Mouse (Mus musculus): ENCODE data around the gene Sertad1.

Sertad1 gene

GRCm38 (mm10) chr7:27499036-27499435 lies 12.3 kb downstream of the Sertad1 start, which contains the start of gene Prx:
TSS of gene Prx (plus strand) at chr7:27499324.
- DNase-seq (ENCODE audit: low read depth, low spot score), result peak; percentile 42

DNA sequence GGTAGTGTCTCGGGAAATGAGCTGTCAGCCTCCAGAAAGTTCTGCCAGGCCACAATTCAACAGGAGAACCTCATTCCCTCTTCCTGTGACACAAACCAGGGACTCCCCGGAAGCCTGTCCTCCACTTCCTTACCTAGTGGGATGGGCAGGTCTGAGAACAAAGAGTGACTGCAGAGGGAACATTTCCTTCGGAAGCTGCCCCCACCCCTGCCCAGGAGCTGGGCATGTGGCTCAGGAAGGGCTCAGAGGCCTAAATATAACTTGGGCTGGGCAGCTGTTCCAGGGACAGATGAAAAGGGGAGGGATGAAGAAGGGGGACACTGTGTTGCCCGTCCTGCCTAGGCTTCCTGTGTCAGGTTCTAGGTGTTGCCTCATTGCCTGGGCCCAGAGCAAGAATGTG lies 14.9 kb downstream of the Sertad1 start:
- DNase-seq (ENCODE audit: low read depth, low spot score), result peak; percentile 32

- no peak for DNase-seq (ENCODE audit: low read depth, low spot score)
Measured at GRCm38 (mm10) chr7:27506765-27507370, 20.2 kb downstream of the Sertad1 start.

DNA sequence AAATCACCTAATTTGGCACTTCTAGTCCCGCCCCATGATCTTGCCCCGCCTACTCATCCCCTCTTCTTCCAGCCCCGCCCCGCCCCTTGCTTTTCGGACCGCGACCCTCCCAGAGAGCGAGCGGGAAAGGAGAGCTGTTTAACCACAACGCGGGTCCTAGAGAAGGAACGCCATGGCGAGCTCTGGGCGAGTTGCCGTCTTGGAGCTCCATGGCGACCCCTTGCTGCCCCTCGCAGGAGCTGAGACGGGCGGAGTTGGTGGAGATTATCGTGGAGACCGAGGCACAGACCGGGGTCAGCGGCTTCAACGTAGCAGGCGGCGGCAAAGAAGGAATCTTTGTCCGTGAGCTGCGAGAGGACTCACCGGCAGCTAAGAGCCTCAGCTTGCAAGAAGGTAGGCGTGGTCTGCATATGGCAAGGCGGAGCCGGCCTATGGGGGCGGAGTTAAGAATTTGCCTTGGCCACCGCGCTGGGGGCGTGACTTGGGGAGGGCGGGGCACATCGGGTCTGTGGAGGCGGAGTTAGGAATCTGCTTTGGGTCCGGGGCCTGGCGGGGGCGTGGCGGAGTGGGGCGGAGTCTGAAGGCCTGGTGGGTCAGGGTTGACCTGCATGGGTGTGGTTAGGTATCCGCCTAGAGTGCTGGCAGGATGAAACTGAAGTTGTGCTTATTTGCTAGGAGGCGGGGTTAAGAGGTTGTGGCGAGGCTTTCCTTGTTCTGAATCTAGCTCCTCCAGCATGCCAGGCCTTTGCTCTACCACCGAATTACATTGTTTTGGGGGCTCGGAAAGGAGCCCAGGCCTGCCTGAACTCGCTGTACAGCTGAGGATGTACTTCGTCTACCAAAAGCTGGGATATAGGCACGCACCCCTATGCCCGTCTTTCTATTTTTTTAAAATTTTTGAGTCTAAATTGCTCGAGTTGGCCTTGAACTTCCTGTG lies 21.3 kb downstream of the Sertad1 start:
- peak; percentile 98 for DNase-seq (ENCODE audit: low read depth, low spot score)

GRCm38 (mm10) chr7:27508648-27509005 lies 21.9 kb downstream of the Sertad1 start:
- peak; percentile 91 for DNase-seq (ENCODE audit: low read depth, low spot score)

GRCm38 (mm10) chr7:27510809-27511208 lies 24.1 kb downstream of the Sertad1 start:
- peak; percentile 79 for DNase-seq (ENCODE audit: low read depth, low spot score)

DNA sequence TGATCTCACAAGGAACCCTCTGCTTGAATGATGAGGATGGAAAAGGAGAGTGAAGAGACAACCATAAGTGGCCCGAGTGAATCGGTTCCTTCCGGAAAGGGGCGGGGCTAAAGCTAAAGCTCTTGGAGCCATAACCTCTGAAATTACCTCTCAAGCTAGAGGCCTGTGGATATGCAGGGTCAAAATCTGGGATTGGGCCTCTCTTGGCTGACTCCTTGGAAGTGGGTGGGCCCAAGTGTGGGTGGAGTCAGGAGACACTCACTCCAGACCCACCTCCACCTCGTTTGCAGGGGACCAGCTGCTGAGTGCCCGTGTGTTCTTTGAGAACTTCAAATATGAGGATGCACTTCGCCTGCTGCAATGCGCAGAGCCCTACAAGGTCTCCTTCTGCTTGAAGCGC lies 28.3 kb downstream of the Sertad1 start:
- DNase-seq (ENCODE audit: low read depth, low spot score), result peak; percentile 78

DNA sequence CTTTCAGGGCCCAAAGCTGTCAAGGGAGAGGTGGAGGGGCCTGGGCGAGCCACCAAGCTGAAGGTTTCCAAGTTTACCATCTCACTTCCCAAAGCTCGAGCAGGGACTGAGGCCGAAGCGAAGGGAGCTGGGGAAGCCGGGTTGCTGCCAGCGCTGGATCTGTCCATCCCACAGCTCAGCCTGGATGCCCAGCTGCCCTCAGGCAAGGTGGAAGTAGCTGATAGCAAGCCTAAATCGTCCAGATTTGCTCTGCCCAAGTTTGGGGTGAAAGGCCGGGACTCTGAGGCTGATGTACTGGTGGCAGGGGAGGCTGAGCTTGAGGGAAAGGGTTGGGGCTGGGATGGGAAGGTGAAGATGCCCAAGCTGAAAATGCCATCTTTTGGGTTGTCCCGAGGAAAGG lies 31.6 kb downstream of the Sertad1 start:
- no peak for DNase-seq (ENCODE audit: low read depth, low spot score)

GRCm38 (mm10) chr7:27520104-27520503 lies 33.4 kb downstream of the Sertad1 start:
- peak; percentile 86 for DNase-seq (ENCODE audit: low read depth, low spot score)

DNA sequence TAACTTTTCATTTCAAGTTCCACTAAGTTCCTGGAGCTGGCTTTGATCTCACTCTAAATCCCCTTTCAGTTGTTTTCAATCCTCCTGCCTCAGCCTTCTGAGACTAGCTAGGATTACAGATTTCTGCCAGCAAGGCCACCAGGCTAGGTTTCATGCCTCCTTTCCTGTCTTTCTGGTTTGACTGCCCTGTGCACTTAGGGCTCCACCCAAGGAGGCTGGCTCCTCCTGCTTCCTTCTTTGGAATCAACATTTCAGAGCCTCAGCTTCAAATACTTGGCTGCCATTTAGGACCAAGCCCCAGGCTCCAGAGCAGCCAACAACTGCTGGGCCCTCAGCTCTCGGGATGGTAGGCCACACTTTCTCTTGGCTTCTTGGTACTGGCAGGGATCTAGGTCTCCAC lies 33.9 kb downstream of the Sertad1 start:
- peak; percentile 85 for DNase-seq (ENCODE audit: low read depth, low spot score)

DNA sequence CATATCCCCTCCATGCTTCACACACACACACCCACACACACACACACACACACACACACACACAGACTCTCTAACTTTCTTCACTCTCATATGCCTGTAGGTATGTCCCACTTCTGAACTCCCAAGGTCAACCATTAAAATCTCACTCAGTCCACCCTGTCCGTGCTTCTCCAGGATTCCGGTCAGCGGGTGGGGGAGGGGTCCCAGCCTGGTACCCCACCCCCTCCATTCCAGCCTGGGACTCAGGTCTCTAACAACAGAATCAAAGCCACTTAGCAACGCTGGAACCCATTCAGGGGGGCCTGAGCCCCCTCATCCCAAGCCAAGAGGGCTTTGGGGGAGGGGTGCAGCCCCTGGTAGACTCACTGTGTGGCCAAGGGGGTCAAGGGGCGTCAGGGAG lies 36.3 kb downstream of the Sertad1 start, which contains the start of gene Hipk4:
Hipk4 (plus strand) TSS at position 301 of the 400 bp plus-strand sequence.
- DNase-seq (ENCODE audit: low read depth, low spot score), result no peak

DNA sequence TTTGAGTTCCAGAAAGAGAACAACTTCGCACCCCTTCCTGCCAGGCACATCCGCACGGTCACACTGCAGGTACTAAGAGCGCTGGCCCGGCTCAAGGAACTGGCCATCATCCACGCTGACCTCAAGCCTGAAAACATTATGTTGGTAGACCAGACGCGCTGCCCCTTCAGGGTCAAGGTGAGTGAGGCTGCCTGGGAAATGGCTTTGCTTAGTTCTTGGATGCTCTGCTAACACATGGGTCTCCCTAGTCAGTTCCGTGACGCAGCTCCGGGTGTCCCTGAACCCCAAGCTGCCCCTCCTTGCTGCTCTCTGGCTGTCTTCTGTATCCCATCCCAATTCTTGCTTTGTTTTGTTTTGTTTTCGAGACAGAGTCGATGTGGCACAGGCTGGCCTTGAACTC lies 37.1 kb downstream of the Sertad1 start:
- no peak for DNase-seq (ENCODE audit: low read depth, low spot score)

DNA sequence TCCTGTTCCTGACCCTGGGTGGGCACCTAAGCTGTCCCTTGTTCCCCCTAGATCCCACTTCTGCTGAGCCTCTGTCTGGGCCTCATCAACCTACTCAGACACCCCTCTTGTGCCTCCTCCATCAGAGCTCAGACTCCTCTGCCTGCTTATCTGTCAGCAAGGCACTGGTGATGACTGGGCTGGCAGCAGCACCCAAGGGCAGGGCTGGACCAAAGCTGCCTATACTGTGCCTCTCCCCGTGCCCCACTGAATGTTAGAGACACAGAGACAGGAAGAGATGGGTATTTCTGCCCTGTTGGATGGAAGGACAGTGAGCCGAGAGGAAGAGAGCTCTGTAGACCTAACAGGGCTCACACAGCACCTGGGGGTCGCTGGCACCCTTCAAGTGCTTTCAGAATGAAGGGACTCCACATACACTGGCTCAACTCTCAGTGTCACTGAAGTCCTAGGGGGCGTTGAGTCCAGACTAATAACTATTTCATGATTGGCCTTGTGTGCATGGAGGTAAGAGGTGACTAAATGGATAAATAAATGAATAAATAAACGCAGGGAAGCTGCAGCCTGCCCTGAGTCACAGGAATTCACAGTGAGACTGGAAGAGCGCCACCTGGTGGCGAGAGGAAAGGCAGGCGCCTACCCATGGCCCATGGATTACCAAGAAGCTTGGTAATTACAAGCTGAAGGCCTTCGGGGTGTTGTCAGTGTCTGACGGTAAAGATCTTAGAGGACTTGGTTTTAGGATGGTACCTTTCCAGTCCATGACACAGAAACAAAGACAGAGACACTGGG lies 39.5 kb downstream of the Sertad1 start:
- DNase-seq (ENCODE audit: low read depth, low spot score), result peak; percentile 83

GRCm38 (mm10) chr7:27529070-27529469 lies 42.4 kb downstream of the Sertad1 start:
- DNase-seq (ENCODE audit: low read depth, low spot score), result no peak

DNA sequence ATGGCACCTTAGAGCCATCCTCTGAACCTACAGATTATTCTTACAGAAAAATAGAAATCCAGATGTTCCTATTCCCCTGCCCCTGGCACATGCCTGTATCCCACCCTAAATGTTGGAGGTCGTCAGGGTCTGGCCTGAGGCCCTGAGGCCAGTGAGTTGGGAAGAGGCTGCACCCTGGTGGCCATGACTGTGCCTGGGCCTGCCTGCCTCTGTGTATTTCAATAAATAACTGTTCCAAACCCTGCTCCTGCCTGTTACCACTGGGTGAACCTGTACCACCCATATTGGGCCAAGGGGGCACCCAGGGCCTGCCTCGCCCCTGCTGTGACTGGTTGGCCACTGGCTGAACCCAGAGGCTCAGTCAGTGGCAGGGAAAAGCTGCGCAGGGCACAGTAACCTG lies 44.2 kb downstream of the Sertad1 start:
- no peak for DNase-seq (ENCODE audit: low read depth, low spot score)

DNA sequence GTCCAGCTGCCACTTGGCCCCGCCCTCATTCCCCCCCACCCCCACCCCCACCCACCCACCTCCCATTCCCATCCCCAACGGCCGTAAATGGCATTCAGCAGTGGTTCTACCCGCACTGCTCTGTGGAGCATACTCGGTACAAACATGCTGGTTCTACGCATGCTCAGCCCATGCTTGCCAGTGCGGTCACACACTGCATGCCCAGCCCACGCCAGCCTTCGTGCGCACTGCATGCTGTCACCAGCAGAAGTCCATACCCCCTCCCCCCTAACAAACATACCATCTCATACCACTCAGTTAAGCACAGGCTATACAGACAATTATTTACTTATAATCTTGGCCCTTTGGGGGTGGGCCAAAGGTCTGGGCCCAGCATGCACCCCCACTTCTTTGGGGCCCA lies 45.0 kb downstream of the Sertad1 start:
- DNase-seq (ENCODE audit: low read depth, low spot score), result no peak

DNA sequence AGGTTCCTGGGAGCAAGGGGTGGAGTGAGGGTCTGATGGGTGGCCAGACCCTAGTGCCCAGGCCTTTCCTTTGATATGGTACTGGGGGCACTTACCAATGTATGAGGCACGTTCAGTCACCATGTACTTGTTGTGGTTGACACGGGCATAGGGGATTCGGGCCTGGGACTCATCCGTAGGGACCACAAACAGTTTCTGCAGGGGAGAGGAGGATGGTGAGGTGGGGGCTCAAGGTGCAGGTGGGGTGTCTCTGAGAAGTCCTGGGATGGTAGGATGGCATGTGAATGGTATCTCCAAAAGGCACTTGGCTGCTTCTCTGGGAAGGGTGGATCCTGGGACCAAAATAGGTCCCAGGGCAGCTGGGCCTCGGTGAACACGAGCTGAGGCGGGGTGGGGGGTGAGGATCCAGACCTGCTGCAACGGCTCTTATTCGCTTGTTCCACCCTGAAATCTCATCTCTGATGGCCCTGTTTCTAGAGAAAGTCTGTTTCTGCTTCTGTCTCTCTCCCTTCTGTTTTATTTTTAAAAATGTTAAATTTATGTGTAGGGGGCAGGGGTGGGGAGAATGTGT lies 45.9 kb downstream of the Sertad1 start:
- no peak for DNase-seq (ENCODE audit: low read depth, low spot score)

DNA sequence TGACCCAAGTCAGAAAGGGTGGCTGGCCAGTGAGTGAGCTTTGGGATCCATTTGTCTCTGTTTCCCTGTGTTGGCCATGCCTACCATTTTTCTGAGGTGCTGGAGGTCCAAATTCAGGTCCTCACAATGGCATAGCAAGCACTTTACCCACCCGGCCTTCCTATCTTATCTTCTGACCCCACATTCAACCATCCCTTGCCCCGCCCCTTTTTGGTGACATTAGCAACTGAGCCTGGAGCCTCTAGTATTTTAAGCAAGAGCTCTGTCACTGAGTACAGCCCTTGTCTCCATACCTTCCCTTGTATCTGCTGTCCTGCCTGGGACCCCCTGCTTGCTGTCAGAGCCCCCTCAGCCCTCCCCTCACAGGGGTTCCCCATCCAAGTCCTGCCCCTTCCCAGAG lies 48.7 kb downstream of the Sertad1 start:
- DNase-seq (ENCODE audit: low read depth, low spot score), result no peak

DNA sequence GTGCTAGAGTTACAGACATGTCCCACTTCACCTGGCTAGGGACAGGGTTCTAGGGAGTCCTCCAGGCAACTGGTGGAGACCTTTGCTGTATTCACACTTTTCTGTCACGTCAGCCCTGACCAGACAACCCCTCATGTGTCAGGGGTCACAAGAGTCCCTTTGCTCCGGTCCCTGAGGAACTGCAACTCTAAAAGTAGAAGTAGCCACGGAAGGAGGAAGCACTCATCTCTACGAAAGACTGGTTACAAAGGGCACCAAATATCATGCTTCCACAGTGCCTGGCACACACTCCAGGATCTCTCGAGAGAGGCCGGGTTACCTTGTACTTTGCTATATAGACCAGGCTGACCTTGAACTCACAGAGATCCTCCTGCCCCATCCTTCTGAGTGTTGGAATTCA lies 49.9 kb downstream of the Sertad1 start:
- no peak for DNase-seq (ENCODE audit: low read depth, low spot score)

GRCm38 (mm10) chr7:27537998-27538397 lies 51.3 kb downstream of the Sertad1 start:
- DNase-seq (ENCODE audit: low read depth, low spot score), result no peak

- no peak for DNase-seq (ENCODE audit: low read depth, low spot score)
Measured at GRCm38 (mm10) chr7:27538797-27539196, 52.1 kb downstream of the Sertad1 start.

Data from R1 (cell line).